Mouse (Mus musculus) frontal cortex, adult 2 months (tissue): Measurements from ENCODE around the gene Slc7a7. TPM values are rescaled to one million over a fixed set of nuclear protein-coding genes. Genes with fewer than 3 reads are reported as not detected.
A peak's percentile ranks its signal among the peaks of the same experiment; 100 is the strongest.

Experiments
- DNase-seq, 2 experiments: peaks; one replicate each; pipeline ENCODE4 v3.0.0; 2022; ENCODE audit warnings: low spot score in 1 of 2; ENCODE audit errors: extremely low spot score in 1 of 2
- polyA plus RNA-seq: library from polyadenylated mRNA; depleted of rRNA; stranded (reverse); fragments of >200 nt; gene quantifications from 2 replicates; pipeline ENCODE4 v1.2.3, GENCODE M21; 2012

The Slc7a7 gene
- polyA plus RNA-seq, 1 experiment = 2.9 TPM

- peak in 1 of 2 experiments; percentile 34 for DNase-seq
These were observed 15.6 kb upstream of the Slc7a7 start for GRCm38 (mm10) chr14:54432837-54433830.

- no peak for DNase-seq
These were observed 14.7 kb upstream of the Slc7a7 start for GRCm38 (mm10) chr14:54432078-54432836.

GRCm38 (mm10) chr14:54431334-54432077, 13.9 kb upstream of the Slc7a7 start, which contains the start of gene Mmp14:
TSS of gene Mmp14 (plus strand) at chr14:54431612.
- DNase-seq = peak in 1 of 2 experiments; percentile 61

GRCm38 (mm10) chr14:54430406-54431145, 13.0 kb upstream of the Slc7a7 start:
- no peak for DNase-seq

- DNase-seq = no peak
These were observed 11.9 kb upstream of the Slc7a7 start for GRCm38 (mm10) chr14:54429332-54430093.

- no peak for DNase-seq
These were observed 10.8 kb upstream of the Slc7a7 start for GRCm38 (mm10) chr14:54428421-54428820.

GRCm38 (mm10) chr14:54427696-54428095, 10.1 kb upstream of the Slc7a7 start:
- no peak for DNase-seq

GRCm38 (mm10) chr14:54426689-54427398, 9.3 kb upstream of the Slc7a7 start, which contains the start of gene Mrpl52:
TSS of gene Mrpl52 (plus strand) at chr14:54426909.
- peak; percentile 83 to 94 for DNase-seq

GRCm38 (mm10) chr14:54426003-54426688, 8.6 kb upstream of the Slc7a7 start:
- peak in 1 of 2 experiments; percentile 27 for DNase-seq

- DNase-seq = no peak
These were observed 8.0 kb upstream of the Slc7a7 start for GRCm38 (mm10) chr14:54425540-54425939.

GRCm38 (mm10) chr14:54424634-54425033, 7.1 kb upstream of the Slc7a7 start:
- no peak for DNase-seq

GRCm38 (mm10) chr14:54423406-54423805, 5.8 kb upstream of the Slc7a7 start:
- DNase-seq = no peak

- DNase-seq = no peak
These were observed 3.4 kb upstream of the Slc7a7 start for GRCm38 (mm10) chr14:54421014-54421413.

GRCm38 (mm10) chr14:54416830-54417229, 750 bp downstream of the Slc7a7 start:
- DNase-seq = no peak

- no peak for DNase-seq
These were observed 1.3 kb downstream of the Slc7a7 start for GRCm38 (mm10) chr14:54416229-54416775.

- no peak for DNase-seq
These were observed 2.1 kb downstream of the Slc7a7 start for GRCm38 (mm10) chr14:54415241-54416020.
